Mouse (Mus musculus) frontal cortex, postnatal 36 days (tissue): ENCODE results near the gene C2cd3.

Source experiments
- DNase-seq, 2 experiments: peaks; one replicate each; pipeline ENCODE4 v3.0.0; 2022; ENCODE audit warnings: low spot score in 2 of 2

C2cd3 gene

GRCm38 (mm10) chr7:100497402-100497801, 125.4 kb downstream of the C2cd3 start:
- DNase-seq, result no peak

GRCm38 (mm10) chr7:100497982-100498381, 125.9 kb downstream of the C2cd3 start:
- no peak for DNase-seq

- no peak for DNase-seq
These were observed 127.4 kb downstream of the C2cd3 start for GRCm38 (mm10) chr7:100499465-100499864.

- DNase-seq, result no peak
These were observed 128.4 kb downstream of the C2cd3 start for GRCm38 (mm10) chr7:100500276-100500977.

- no peak for DNase-seq
These were observed 129.2 kb downstream of the C2cd3 start for GRCm38 (mm10) chr7:100501027-100501843.

- DNase-seq, result no peak
These were observed 129.9 kb downstream of the C2cd3 start for GRCm38 (mm10) chr7:100501844-100502373.

GRCm38 (mm10) chr7:100502374-100502922, 130.4 kb downstream of the C2cd3 start:
- DNase-seq, result no peak

- DNase-seq, result no peak
These were observed 131.0 kb downstream of the C2cd3 start for GRCm38 (mm10) chr7:100503076-100503475.

GRCm38 (mm10) chr7:100504740-100505487, 132.9 kb downstream of the C2cd3 start:
- DNase-seq, result no peak

GRCm38 (mm10) chr7:100506494-100506893, 134.5 kb downstream of the C2cd3 start:
- DNase-seq, result no peak

- no peak for DNase-seq
These were observed 136.6 kb downstream of the C2cd3 start for GRCm38 (mm10) chr7:100508670-100509069.

GRCm38 (mm10) chr7:100511602-100512001, 139.6 kb downstream of the C2cd3 start:
- no peak for DNase-seq

- peak in 1 of 2 experiments; percentile 29 for DNase-seq
These were observed 142.5 kb downstream of the C2cd3 start, which contains the start of gene Dnajb13 for GRCm38 (mm10) chr7:100514573-100514972. Dnajb13 (minus strand) TSS chr7:100514960.
